Mouse (Mus musculus) MEL (cell line): ENCODE data around the gene Pelo. TPM values are rescaled to one million over a fixed set of nuclear protein-coding genes. Genes with fewer than 3 reads are reported as not detected.

Experiments
- DNase-seq: peaks from one replicate; pipeline ENCODE4 v3.0.0; 2011; ENCODE audit warnings: low read depth, low spot score
- H3K27ac ChIP-seq: 2 replicates; pipeline ENCODE4 v1.5.1; 2012; ENCODE audit warnings: low read depth, mild to moderate bottlenecking, control low read depth, low read length, moderate library complexity; ENCODE audit not compliant: control insufficient read depth
- H3K27me3 ChIP-seq, 2 experiments: fragments of 150-350 bp in 1 of 2; sonication (generic) in 1 of 2; 2 replicates each; pipeline ENCODE4 v1.6.1; 2012; ENCODE audit warnings: low read length in 2 of 2, mild to moderate bottlenecking in 2 of 2, improper control_type of control experiment in 1 of 2, moderate library complexity in 1 of 2; ENCODE audit not compliant: insufficient read depth in 2 of 2, control insufficient read depth in 1 of 2
- H3K36me3 ChIP-seq, 2 experiments: 2 replicates each; pipeline ENCODE4 v1.6.1; 2012 to 2014; ENCODE audit warnings: low read length in 2 of 2, improper control_type of control experiment in 1 of 2, inconsistent platforms in 1 of 2, mild to moderate bottlenecking in 1 of 2; ENCODE audit not compliant: insufficient read depth in 2 of 2, control insufficient read depth in 1 of 2
- H3K4me1 ChIP-seq, 2 experiments: fragments of 150-350 bp in 1 of 2; sonication (generic) in 1 of 2; 2 replicates each; pipeline ENCODE4 v1.6.1; 2012; ENCODE audit warnings: low read length in 2 of 2, improper control_type of control experiment in 1 of 2, mild to moderate bottlenecking in 1 of 2; ENCODE audit not compliant: insufficient read depth in 2 of 2, control insufficient read depth in 1 of 2
- H3K4me3 ChIP-seq, 2 experiments: fragments of 150-350 bp in 1 of 2; sonication (generic) in 1 of 2; 2 replicates each; pipeline ENCODE4 v1.5.1; 2012; ENCODE audit warnings: low read depth in 2 of 2, low read length in 2 of 2, mild to moderate bottlenecking in 2 of 2, moderate library complexity in 2 of 2, control low read depth in 1 of 2, improper control_type of control experiment in 1 of 2; ENCODE audit not compliant: control insufficient read depth in 1 of 2, insufficient read depth in 1 of 2
- H3K79me2 ChIP-seq: 2 replicates; pipeline ENCODE4 v1.6.1; 2012; ENCODE audit warnings: mild to moderate bottlenecking, low read length, moderate library complexity; ENCODE audit not compliant: control insufficient read depth, poor library complexity, insufficient read depth
- H3K9ac ChIP-seq: 2 replicates; pipeline ENCODE4 v1.6.1; 2012; ENCODE audit warnings: low read depth, mild to moderate bottlenecking, control low read depth, low read length, moderate library complexity; ENCODE audit not compliant: control insufficient read depth, poor library complexity, severe bottlenecking
- H3K9me3 ChIP-seq: fragments of 150-350 bp; sonication (generic); replicated peaks from 2 replicates; pipeline ENCODE4 v1.6.1; 2012; ENCODE audit warnings: mild to moderate bottlenecking, low read length, improper control_type of control experiment, moderate library complexity; ENCODE audit not compliant: insufficient read depth
- CHD1 ChIP-seq: IDR thresholded peaks from 2 replicates; pipeline ENCODE4 v1.6.1; 2012; ENCODE audit warnings: low read depth, mild to moderate bottlenecking, inconsistent platforms, low read length, improper control_type of control experiment
- CTCF ChIP-seq, 3 experiments: IDR thresholded peaks in 2 of 3; conservative IDR thresholded peaks in 1 of 3; 2 replicates each; pipeline ENCODE4 v1.5.1; 2011 to 2012; ENCODE audit warnings: low read length in 3 of 3, low read depth in 2 of 3, mild to moderate bottlenecking in 2 of 3, improper control_type of control experiment in 1 of 3, inconsistent platforms in 1 of 3, mixed read lengths in 1 of 3, moderate library complexity in 1 of 3; ENCODE audit not compliant: control insufficient read depth in 1 of 3, insufficient read depth in 1 of 3, poor library complexity in 1 of 3, severe bottlenecking in 1 of 3
- ETS1 ChIP-seq: IDR thresholded peaks from 2 replicates; pipeline ENCODE4 v1.6.1; 2012; ENCODE audit warnings: low read depth, mild to moderate bottlenecking, inconsistent platforms, low read length, improper control_type of control experiment, moderate library complexity
- GABPA ChIP-seq: IDR thresholded peaks from 2 replicates; pipeline ENCODE4 v1.6.1; 2012; ENCODE audit warnings: low read depth, mild to moderate bottlenecking, inconsistent platforms, low read length, improper control_type of control experiment, moderate library complexity
- GATA1 ChIP-seq: IDR thresholded peaks from 2 replicates; pipeline ENCODE4 v1.6.1; 2011; ENCODE audit warnings: low read depth, low read length, improper control_type of control experiment
- HCFC1 ChIP-seq: IDR thresholded peaks from 2 replicates; pipeline ENCODE4 v1.6.1; 2012; ENCODE audit warnings: low read depth, mild to moderate bottlenecking, inconsistent platforms, low read length, improper control_type of control experiment, moderate library complexity
- JUND ChIP-seq: IDR thresholded peaks from 2 replicates; pipeline ENCODE4 v1.6.1; 2011; ENCODE audit warnings: low read depth, mild to moderate bottlenecking, improper control_type of control experiment, low read length
- KAT2A ChIP-seq: conservative IDR thresholded peaks from 2 replicates; pipeline ENCODE4 v1.6.1; 2012; ENCODE audit warnings: low read depth, low read length, improper control_type of control experiment, inconsistent platforms
- MAZ ChIP-seq: IDR thresholded peaks from 2 replicates; pipeline ENCODE4 v1.6.1; 2012; ENCODE audit warnings: low read depth, mild to moderate bottlenecking, inconsistent platforms, low read length, improper control_type of control experiment
- MXI1 ChIP-seq: IDR thresholded peaks from 2 replicates; pipeline ENCODE4 v1.6.1; 2011; ENCODE audit warnings: mild to moderate bottlenecking, low read depth, low read length, improper control_type of control experiment
- MYB ChIP-seq: IDR thresholded peaks from 2 replicates; pipeline ENCODE4 v1.6.1; 2011; ENCODE audit warnings: mild to moderate bottlenecking, low read depth, low read length, improper control_type of control experiment
- NELFE ChIP-seq: IDR thresholded peaks from 2 replicates; pipeline ENCODE4 v1.6.1; 2011; ENCODE audit warnings: low read depth, low read length, improper control_type of control experiment
- NRF1 ChIP-seq: IDR thresholded peaks from 2 replicates; pipeline ENCODE4 v1.6.1; 2014; ENCODE audit warnings: low read depth, mild to moderate bottlenecking, inconsistent platforms, low read length, improper control_type of control experiment, moderate library complexity; ENCODE audit not compliant: poor library complexity, insufficient read depth, severe bottlenecking
- POLR2A ChIP-seq, 2 experiments: IDR thresholded peaks; 2 replicates each; pipeline ENCODE4 v1.6.1; 2011 to 2012; ENCODE audit warnings: low read length in 2 of 2, mild to moderate bottlenecking in 2 of 2, control low read depth in 1 of 2, improper control_type of control experiment in 1 of 2, low read depth in 1 of 2, moderate library complexity in 1 of 2; ENCODE audit not compliant: control insufficient read depth in 1 of 2, insufficient read depth in 1 of 2, poor library complexity in 1 of 2
- RAD21 ChIP-seq: IDR thresholded peaks from 2 replicates; pipeline ENCODE4 v1.6.1; 2011; ENCODE audit warnings: mild to moderate bottlenecking, low read depth, low read length, improper control_type of control experiment
- TAL1 ChIP-seq: IDR thresholded peaks from 2 replicates; pipeline ENCODE4 v1.6.1; 2012; ENCODE audit warnings: mild to moderate bottlenecking, inconsistent platforms, low read length, moderate library complexity, mixed read lengths
- TCF12 ChIP-seq: IDR thresholded peaks from 2 replicates; pipeline ENCODE4 v1.6.1; 2014; ENCODE audit warnings: low read depth, mild to moderate bottlenecking, inconsistent platforms, low read length, improper control_type of control experiment, moderate library complexity
- UBTF ChIP-seq: IDR thresholded peaks from 2 replicates; pipeline ENCODE4 v1.6.1; 2012; ENCODE audit warnings: low read depth, mild to moderate bottlenecking, inconsistent platforms, low read length, improper control_type of control experiment, moderate library complexity, borderline replicate concordance; ENCODE audit not compliant: insufficient read depth
- USF2 ChIP-seq, 2 experiments: IDR thresholded peaks; 2 replicates each; pipeline ENCODE4 v1.6.1; 2011 to 2012; ENCODE audit warnings: improper control_type of control experiment in 2 of 2, low read length in 2 of 2, borderline replicate concordance in 1 of 2, inconsistent platforms in 1 of 2, low read depth in 1 of 2, mild to moderate bottlenecking in 1 of 2; ENCODE audit not compliant: insufficient read depth in 1 of 2
- ZMIZ1 ChIP-seq: IDR thresholded peaks from 2 replicates; pipeline ENCODE4 v1.6.1; 2012; ENCODE audit warnings: low read depth, mild to moderate bottlenecking, inconsistent platforms, low read length, improper control_type of control experiment, moderate library complexity
- polyA plus RNA-seq, 2 experiments: library from polyadenylated mRNA; stranded (reverse) in 1 of 2; unstranded in 1 of 2; fragments of >175 nt in 1 of 2; fragments of >200 nt in 1 of 2; gene quantifications; 2 replicates each; pipeline versions ENCODE4 v1.2.1 to v1.2.4; 2012; ENCODE audit warnings: low replicate concordance in 2 of 2, low read depth in 1 of 2; ENCODE audit not compliant: insufficient read length in 2 of 2, insufficient read depth in 1 of 2, missing spikeins in 1 of 2
- total RNA-seq: library from RNA; depleted of rRNA; stranded (reverse); fragments of 300-350 nt; gene quantifications from 2 replicates; pipeline ENCODE4 v1.2.3, GENCODE M21; 2012

The Pelo gene
- total and polyA plus RNA-seq, 3 experiments: 32.6 to 39.7 TPM; not detected in 1

DNA sequence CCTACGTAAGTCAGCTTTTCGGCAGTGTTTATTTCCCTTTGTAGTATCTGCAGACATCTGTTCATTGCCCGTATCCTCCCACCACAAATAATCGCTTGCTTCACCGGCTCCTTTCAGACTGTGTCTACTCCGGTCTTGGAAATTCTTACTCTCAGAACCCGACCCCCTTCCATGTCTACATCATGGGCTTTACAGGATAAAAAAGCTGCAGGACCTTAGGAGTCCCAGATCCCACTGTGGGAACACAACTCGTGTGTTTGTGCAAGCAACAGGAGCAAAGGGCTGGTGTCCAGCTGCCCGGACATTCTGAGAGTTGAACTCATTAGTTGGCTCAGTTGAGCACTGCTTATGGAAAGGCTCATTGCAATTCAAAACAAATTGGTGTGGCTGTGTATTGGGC lies 35.2 kb downstream of the Pelo start:
- Histone ChIP-seq H3K27me3 (no peaks in the 10 kb centered on the region; a peak in 1 of 4 replicates), H3K79me2 (no peaks in the 10 kb centered on the region), H3K27ac (no peak overlapping the region), H3K36me3 (no peaks in the 10 kb centered on the region), H3K4me1 (no peaks in the 10 kb centered on the region), H3K9me3 (no peaks in the 10 kb centered on the region), H3K4me3 (no peak overlapping the region), H3K9ac (no peak overlapping the region)
- no peak for DNase-seq
- TF ChIP-seq POLR2A (IDR thresholded peaks at IDR 0.05; ENCODE audit: control insufficient read depth in 1 of 2, insufficient read depth in 1 of 2, low read depth in 1 of 2, low read length in 2 of 2, poor library complexity in 1 of 2): no peak
- no peak for TF ChIP-seq USF2 (IDR thresholded peaks at IDR 0.05; ENCODE audit: borderline replicate concordance in 1 of 2, insufficient read depth in 1 of 2, low read depth in 1 of 2, low read length in 2 of 2)
- no peak for TF ChIP-seq MXI1
- TF ChIP-seq GABPA: no peak
- no peak for TF ChIP-seq JUND
- no peak for TF ChIP-seq HCFC1
- no peak for TF ChIP-seq KAT2A
- TF ChIP-seq TCF12: no peak
- no peak for TF ChIP-seq NRF1
- TF ChIP-seq RAD21: no peak
- TF ChIP-seq MAZ: no peak
- no peak for TF ChIP-seq CTCF (IDR thresholded peaks at IDR 0.05 in 2 of 3, conservative IDR thresholded peaks at IDR 0.05 in 1 of 3; ENCODE audit: control insufficient read depth in 1 of 3, insufficient read depth in 1 of 3, low read depth in 2 of 3, low read length in 3 of 3, poor library complexity in 1 of 3, severe bottlenecking in 1 of 3)
- no peak for TF ChIP-seq UBTF
- no peak for TF ChIP-seq GATA1
- no peak for TF ChIP-seq CHD1
- TF ChIP-seq TAL1: no peak
- no peak for TF ChIP-seq ZMIZ1

DNA sequence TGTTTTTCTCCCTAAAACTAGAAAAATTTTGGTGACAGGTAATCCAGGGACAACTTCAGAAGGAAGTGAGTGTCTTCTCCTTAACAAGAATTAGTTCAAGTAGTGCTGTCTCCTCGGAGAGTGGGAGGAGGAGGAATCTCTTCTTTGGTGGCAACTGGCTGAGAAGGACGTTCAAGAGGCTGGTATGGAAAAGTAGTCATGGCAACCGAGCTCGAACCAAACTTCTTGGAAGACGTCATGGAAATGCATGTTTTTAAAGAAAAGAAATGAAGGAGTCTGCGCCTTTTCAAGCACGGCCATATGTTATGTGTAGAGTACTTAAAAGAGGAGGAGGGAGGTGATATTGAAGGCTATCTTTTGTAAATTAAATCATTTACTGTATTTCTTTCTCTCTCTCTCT lies 37.4 kb downstream of the Pelo start:
- Histone ChIP-seq H3K36me3 (no peaks in the 10 kb centered on the region), H3K4me1 (no peaks in the 10 kb centered on the region)
- no peak for DNase-seq
- TF ChIP-seq CHD1 (no peak), ETS1 (no peak), MXI1 (no peak), MYB (no peak), GATA1 (no peak), NELFE (no peak)
- TF ChIP-seq, all 39 proteins: peak for 0
- no peak overlapping the region for H3K9ac ChIP-seq
- H3K4me3 ChIP-seq: no peak overlapping the region
- H3K9me3 ChIP-seq: no peaks in the 10 kb centered on the region
- no peak overlapping the region for H3K27ac ChIP-seq
- H3K79me2 ChIP-seq: no peaks in the 10 kb centered on the region
- no peaks in the 10 kb centered on the region; a peak in 1 of 4 replicates for H3K27me3 ChIP-seq
